Mouse (Mus musculus): ENCODE data around the gene Cnfn. TPM values are rescaled to one million over a fixed set of nuclear protein-coding genes. Genes with fewer than 3 reads are reported as not detected.

The Cnfn gene
- total RNA-seq, 2 experiments from 2014 or later: not detected

DNA sequence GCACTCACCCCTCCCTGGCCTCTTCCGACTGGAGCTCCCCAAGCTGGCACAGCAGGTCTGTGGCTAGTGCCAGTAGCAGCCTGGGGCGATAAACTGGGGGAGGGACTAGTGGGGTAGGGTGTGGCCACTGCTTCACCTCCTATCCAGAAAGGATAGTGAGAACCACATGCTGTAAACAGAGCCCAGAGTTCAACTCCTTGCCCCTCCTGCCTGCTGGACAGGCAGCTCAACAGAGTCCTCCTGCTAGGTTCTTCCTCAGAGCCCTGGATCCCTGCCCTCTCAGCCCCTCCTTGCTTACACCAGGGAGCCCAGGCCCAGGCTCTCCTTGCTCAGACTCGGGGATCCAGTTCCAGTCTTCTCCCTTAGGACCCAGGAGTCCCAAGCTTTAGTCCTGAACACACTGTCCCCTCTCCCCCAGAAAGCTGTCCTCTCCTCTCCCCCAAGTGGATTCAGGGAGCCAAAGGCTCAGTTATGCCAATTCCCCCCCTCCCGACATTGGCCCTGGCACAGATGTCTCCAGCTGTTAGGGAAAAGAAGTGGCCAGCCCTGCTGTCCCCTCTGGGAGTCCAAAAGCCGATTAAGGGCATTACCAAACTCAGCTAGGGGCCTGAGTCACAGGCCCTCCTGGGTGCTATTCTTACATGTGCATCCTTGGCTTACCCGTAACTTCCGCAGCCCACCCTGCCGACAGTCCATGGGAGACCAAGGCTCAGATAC, 20.7 kb upstream of the Cnfn start:
- no peak for DNase-seq (ENCODE audit: low spot score in 2 of 2)

DNA sequence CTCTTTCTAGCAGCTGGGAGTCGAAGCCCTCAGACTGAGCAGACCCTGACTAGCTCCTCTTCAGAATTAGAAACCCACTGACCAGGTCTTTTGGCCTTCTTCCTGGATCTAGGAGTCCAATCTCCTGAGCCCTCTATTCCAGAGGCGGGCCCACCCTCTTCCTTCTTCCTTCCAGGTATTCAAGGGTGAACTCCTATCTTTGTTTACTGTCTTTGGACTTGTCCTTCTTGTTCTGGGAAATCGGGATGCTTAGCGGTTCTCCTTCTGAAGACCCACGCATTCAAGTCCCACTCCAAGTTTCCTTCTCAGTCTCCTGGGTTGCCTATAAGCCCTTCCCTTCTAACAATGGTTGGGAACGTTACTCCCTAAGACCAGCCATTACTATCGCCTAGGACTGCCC, 19.4 kb upstream of the Cnfn start:
- DNase-seq (ENCODE audit: low spot score in 2 of 2): no peak

DNA sequence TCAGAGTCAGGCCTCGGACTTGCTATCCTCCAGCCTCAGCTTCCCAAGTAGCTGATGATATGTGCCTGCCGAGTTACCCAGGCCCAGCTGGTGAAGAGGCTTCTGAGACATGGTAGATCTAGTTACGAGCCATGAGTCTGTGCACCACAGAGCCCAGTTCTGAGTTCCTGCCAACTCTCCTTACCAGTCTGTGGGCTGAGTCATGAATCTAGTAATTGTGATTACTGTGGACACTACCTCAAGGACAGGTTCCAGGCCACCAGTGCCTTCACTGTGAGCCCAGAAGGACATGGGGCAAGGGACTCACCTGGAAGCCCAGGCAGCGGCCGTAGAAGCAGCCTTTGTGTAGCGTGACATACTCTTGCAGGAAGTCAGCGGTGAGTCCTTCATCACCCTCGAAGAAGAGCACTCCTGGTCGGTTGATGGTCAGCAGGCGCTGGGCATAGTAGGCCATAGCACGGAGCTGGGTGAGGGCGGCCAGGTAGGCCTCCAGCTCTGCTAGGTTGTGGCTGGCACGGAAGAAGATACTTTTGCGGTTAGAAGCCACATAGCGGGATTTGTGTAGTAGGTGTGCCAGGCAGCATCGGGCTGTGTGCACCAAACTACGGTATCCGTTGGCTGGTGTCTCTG, 18.4 kb upstream of the Cnfn start:
- no peak for DNase-seq (ENCODE audit: low spot score in 2 of 2)

DNA sequence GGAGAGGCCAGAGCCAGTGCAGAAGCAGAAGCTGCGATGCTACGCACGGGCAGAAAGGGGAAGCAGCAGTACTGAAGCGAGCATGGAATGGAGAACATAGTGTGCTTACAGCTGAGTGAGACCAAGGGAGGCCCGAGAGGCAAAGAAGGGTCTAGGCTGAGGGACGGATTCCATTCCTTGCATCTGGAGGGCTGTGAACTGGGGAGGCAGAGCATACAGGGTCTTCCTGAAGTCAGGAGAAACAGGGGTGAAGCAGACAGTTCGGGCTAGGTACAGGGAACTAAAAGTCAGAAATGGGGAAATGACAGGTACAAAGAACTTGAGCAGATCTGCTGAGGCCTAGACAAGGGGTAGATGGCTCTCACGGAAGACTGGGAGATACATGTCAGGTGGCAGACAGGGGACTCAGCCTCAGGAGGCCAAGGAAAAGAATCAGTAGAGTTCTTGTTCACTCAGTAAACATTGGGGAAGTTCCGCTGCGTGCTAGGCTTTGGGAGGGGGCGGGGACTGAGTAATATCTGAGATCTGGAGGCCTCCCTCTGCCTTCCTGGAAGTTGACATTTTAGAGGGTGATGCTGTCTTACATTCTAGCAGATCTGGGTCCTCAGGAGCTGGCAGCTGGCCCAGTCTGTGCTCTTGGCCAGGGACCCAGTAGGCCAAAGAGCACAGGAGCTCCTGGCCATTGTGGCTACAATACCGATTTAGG, 16.5 kb upstream of the Cnfn start:
- DNase-seq (ENCODE audit: low spot score in 2 of 2): peak in 1 of 2 experiments; percentile 56

DNA sequence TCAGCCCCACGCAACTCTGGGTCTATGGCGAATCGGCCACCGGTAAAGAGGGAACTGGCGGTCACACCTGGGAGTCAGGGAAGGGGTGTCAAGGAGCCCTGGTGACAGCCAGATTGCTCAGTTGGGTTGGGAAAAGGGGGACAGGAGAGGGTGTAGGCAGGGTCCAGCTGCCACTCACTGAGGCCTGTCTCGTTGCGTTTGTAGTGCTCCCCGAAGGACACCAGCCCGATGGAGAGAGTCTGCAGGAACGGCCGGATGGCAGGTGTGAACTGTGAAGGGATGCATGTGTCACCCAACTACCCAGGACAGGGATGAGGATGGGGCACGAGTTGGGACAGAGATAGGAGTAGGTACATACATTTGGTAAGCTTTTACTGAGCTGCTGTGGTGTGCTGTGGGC, 15.7 kb upstream of the Cnfn start:
- DNase-seq (ENCODE audit: low spot score in 2 of 2): no peak

DNA sequence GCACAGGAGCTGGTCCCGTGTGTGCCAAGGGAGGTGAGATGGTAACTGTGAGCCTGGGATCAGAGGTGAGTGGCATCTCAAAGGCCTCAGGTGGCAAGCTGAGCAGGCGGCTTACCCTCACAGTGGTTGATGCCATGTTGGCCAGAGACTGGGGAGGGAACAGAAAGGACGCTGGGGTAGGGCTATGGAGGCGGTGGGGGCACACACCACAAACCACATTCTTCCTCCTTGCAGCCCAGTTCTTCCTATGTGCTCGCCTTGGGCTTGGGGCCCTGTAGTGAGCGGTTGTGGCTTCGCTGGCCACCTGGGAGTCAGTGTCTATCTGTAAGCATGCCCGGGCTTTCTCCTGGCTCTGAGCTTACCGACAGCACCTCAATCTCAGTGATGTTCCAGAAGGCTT, 15.3 kb upstream of the Cnfn start:
- no peak for DNase-seq (ENCODE audit: low spot score in 2 of 2)

DNA sequence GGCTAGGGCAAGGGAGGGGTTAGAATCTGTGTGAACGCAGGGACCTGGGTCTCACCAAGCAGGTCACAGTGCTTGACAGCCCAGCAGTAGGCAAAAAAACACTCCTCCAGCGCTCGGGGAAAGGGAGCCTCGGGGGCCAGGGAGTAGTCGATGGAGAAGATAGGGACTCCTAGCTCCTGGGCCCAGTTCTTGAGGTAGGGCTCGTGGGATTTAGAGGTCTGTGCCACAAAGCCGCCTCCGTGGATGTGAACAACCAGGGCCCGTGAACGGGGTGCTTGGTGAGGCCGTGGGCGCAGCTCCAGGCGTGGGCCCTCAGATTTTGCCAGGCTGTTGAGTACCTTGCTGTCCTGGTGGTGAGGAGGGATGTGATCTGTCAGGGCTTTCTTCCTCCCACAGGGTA, 14.8 kb upstream of the Cnfn start:
- DNase-seq (ENCODE audit: low spot score in 2 of 2): no peak

DNA sequence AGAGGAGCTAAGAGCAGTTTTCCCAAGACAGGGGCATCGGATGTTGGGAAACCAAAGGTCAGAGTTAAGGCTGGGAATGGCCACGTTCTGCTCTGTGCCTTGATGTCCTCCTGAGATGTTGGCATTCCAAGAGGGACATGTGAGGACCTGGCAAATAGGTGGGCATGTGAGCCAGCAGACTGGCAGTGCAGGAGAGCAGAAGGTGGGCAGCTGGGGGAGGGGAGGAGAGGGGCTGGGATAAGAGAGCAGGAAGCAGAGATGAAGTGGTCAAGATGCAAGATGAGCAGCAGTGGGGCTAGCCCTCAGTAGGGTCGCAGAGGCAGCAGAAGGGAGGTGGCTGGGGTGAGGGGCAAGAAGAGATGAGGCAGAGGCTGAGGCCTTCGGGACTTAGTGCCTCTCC, 14.4 kb upstream of the Cnfn start:
- DNase-seq (ENCODE audit: low spot score in 2 of 2): no peak

DNA sequence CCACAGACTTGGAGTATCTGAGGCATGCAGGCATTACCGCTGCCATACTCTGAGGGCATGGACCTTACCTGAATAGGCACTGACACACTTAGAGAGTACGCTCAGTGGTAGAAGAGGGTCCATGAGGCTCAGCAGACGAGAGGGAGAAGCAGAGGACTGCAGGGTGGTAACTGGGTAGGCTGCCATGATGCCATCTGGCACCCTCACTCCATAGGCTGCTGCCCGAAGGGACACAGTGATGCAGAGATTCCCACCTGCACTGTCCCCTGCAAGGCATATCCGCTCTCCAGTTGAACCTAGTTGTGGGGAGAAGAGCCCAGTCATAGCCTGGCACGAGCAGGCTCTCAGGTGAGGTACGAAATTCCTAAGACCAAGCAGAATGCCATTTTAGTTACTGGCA, 13.9 kb upstream of the Cnfn start:
- DNase-seq (ENCODE audit: low spot score in 2 of 2): no peak

DNA sequence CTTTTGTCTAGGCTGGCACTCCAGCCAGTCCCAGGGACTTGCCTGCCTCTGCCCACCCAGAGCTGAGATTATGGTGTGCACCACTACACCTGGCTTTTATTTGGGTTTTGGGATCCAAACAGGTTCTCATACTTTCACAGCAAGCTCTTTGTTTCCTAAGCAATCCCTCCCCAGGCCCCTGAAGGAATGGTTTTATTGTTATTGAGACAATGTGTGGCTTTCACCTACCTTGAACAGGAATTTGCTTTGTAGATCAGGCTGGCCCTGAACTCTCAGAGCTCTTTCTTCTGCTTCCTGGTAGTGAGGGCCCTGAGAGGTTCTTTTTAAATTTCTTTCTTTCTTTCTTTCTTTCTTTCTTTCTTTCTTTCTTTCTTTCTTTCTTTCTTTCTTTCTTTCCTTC, 13.0 kb upstream of the Cnfn start:
- DNase-seq (ENCODE audit: low spot score in 2 of 2): no peak

DNA sequence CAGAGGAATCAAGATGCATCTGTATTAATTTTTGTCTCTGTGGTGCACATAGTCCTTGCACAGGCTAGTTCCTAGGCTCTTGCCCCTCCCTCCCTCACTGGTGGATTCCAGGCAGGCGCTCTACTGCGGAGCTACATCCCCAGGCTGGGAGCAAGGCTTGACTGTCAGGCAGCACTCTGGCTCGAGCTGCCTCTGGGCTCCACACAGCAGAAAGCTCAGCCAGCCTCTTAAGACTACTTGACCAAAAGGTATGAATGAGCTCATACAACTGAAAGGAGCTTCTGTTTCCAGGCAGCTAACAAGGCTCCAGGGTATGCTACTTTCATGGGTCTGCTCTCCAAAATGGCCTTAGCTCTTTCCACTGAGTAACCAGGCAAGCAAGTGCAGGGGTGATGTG, 11.8 kb upstream of the Cnfn start:
- no peak for DNase-seq (ENCODE audit: low spot score in 2 of 2)

DNA sequence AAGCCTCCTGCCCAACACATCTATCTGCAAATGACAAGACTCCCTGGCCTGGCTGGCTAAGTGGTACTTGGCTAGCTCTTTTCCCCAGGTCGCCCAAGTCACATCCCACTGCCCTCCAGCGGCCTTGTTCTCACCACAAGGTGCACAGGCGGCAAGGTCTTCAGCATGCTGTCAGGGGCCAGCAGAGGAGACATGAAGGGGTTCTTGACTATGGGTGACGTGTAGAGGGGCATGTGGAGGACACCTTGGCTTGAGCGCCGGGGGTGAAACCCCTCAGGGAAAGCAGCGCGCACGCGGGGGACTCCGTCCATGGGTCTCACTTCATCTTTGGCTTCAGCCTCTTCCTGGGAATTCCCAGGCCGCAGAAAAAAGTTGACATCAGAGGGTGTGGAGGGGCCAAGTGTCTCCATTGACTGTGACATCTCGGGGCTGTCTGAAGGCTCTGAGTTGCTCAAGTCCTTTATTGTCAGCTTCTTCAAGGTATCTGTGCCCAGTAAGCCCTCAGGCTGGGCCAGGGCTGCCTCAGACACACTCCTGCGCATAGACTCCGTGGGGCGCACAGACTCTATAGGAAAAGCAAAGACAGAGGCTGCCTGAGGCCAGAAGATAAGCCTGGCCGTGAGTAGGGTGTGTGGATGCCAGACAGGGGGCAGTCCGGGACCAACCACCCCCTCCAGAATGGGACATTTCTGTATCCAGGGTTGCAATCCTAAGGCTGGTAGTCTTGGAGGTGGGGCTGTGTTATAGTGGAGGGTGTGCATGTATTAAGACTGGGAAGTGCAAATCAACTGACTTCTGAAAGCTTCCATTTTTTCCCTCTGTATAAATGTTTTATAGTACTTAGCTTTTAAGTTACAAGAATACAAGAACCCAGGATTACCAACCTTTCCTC, 11.1 kb upstream of the Cnfn start:
- DNase-seq (ENCODE audit: low spot score in 2 of 2): no peak

DNA sequence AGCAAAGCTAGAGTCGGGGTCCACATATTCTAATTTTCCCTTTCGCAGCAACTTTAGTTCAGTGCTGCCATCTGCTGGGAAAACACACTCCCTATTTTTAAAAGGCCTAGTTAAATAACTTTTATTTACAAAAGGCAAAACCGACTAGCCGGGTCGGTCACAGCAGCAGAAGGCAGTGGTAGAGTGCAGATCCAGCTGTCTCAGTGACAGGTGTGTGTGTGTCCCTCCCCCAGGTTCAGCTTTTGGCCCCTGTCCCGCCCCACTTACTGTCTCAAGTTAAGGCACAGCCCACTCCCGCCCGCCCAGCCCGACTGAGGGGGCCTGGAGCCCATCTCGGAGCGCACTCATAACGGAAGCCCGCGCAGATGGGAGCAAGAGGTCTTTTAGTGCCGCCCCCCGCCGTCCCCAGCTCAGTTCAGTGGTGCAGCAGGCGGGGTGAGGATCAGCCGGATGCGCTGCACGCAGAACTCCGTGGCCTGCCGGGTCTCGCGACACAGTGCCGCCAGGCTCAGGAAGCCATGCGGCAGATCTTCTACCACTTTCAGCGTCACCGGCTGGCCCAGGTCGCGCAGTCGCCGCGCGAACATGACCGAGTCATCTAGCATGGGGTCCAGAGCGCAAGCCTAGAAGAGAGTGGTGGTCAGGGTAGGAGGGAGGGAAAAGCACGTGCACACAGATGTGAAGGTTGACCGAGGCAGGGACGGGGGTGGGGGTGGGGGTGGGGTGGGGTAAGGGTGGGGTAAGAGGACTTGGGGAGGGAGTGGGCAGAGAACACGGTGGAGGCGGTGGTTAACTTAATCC, 10.2 kb upstream of the Cnfn start:
- DNase-seq (ENCODE audit: low spot score in 2 of 2): peak in 1 of 2 experiments; percentile 57

DNA sequence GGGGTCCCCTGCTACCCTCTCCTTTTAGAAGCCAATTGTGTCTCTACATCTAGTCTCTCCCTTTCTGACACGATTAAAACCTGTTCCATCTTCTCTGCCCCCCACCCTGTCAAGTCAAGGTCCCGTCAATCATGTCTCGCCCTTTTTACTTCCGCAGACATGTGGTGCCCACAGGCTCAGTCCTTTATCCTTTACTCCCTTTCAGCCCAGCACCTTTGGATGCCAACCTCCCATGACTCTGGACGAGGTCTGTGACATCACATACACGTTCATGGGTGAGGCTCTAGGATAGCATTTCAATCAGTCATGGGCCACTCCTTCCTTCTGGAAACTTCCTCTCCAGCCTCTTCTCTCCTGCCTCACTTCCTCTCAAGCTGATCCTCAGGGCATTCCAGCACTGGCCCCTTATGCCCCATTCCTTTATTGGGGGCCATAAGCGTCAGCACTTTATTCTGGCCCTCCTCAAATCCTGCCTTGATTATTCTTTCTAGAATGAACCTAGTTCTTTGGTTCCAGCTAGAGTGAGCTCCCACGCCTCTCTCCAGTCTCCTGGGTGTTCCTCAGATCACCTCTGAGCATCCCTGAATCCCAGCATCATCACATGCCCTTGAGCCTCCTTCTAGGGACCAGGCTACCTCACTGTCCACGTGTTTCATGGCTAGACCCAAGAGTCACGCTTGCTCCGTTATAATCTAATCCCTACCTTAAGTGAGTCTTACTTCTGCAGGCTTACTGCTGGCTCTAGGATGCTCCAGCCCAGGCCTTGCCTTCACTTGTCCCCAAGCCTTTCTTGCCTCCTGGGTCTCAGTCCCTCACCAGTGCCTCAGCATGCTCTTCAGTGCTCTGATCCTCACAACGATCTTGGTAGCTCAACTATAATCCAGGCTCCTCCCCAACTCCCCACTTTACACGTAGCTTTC, 8.9 kb upstream of the Cnfn start:
- DNase-seq (ENCODE audit: low spot score in 2 of 2): no peak

DNA sequence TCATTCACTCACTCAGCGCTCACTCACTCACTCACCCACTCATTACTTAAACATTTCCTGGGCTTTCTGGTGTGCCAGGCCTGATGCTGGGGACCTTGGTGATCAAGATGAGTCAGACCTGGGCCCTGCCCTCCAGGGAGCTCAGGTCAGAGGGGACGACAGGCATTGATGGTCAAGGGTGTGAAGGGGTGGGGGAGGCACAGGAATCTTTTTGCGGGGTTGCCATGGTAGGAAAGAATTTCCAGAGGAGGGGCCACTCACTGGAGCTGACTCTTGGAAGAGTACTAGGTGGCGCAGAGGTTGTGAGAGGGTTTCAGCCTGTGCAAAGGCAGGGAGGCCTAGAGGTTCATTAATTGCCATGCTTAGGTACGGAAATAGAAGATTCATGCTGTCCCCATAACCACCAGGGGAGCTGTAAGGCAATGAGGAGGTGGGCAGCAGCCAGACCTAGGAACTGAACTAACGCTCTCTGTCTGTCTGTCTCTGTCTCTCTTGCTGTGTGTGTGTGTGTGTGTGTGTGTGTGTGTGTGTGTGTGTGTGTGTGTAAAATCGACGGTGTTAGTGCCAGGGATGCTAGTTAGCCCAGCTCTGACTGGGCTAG, 7.7 kb upstream of the Cnfn start:
- DNase-seq (ENCODE audit: low spot score in 2 of 2): no peak

DNA sequence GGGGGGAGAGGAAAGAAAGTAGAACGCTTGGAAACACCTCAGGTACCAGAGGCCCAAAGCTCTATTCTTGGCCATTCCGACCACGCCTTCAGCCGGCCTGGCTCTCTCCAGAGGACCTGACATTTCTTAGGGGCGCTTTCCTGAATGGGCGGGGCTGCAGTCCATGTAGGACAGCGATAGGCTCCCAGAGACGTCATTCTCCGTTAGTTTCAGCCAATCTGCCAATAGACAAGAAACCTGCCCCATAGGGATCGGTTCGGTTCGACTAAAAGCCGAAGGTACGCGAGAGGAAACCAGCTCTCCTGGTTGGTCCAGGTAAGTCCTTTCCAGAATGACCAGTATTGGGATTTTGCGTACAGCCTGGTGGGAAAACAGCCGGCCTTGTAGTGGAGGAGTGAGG, 7.0 kb upstream of the Cnfn start:
- DNase-seq (ENCODE audit: low spot score in 2 of 2): peak; percentile 89 to 93

DNA sequence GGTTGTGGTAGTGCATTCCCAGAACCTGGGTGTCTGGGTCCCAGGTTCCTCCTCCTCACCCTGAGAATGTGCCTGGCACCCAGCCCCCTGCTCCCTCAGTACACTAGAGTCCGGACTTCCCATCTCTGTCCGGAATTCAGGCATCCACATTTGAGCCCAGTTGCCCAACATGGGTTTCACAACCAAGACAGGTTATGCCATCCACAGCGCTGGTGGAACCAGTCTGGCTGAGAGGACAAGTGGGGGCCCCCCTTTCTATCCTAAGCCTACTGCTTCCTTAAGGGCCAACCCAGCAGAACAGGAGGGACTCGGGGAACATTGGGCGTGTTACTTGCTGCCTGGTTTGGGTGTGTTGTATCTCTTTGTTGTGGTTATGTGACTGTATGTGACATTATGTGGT, 2.9 kb upstream of the Cnfn start:
- DNase-seq (ENCODE audit: low spot score in 2 of 2): no peak

DNA sequence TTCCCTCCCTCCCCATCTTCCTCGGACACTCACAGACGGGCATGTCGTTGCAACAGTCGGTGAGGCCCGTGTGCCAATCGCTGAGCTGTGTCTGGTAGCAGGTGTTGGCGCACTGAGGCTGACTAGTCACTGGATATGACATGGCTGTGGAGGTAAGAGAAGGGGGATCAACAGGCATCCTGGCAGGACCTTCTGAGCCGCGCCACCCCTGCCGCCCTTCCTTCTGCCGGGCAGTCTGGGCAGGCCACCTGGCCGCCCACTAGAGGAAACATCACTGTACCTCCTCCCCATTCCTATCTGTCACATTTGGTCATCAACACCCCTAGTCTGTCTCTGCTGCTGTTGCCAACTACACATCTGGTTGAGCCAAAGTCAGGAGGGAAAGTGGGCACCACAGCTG, 1.2 kb downstream of the Cnfn start:
- no peak for DNase-seq (ENCODE audit: low spot score in 2 of 2)

DNA sequence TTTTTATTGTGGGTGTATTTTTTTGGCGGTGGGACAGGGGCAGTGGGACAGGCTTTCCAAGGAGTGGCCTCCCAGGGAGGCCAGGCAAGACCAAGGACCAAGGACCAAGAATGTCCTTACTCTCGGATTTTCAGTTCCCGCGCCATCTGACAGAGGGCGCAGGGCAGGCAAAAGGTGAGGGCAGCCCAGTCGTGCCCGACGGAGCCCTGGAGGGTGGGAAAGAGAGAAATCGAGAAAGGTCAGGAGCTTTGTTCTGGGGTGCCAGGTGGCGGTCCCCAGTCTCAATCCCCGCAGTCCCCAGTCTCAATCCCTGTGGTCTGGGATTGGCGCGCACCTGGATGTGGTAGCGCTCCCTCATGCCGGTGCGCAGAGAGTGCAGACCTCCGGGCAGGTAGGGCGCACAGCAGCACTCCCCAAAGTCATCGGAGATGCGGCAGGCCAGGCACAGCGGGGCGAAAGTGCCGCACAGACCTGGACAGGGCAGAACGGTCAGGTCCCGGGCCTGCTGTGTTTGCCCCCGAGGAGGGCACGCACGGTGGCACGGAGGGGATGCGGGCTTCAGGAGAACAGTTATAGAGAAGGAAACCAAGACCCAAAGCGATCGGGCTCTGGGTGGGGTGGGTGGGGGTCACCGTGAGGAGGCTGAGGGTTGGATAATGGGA, 1.8 kb downstream of the Cnfn start:
- no peak for DNase-seq (ENCODE audit: low spot score in 2 of 2)

Measured in layer of hippocampus, postnatal 14 days (tissue).